Mouse (Mus musculus) retina, embryonic 14.5 days (tissue): ENCODE measurements around the gene Pnp.
"Not testable (repeated sequence)": the region's sequence is repeated elsewhere in the genome, so short reads cannot be mapped to it uniquely, and the experiment has no call there.

Source experiments
- DNase-seq: peaks from one replicate; pipeline ENCODE4 v3.0.0-alpha.2; 2015; ENCODE audit warnings: low spot score

Gene Pnp

GRCm38 (mm10) chr14:50930754-50931492, at the start of gene Pnp, which contains the start of gene Pip4p1:
Gene Pnp (plus strand): TSS chr14:50931082.
Gene Pip4p1 (minus strand): TSS chr14:50930856.
- DNase-seq, result peak; percentile 98

- no peak for DNase-seq
These were observed 39.3 kb upstream of the Pnp start for GRCm38 (mm10) chr14:50891621-50892020.

- DNase-seq, result no peak
These were observed 38.8 kb upstream of the Pnp start for GRCm38 (mm10) chr14:50892091-50892490.

GRCm38 (mm10) chr14:50892541-50893459, 38.1 kb upstream of the Pnp start:
- no peak for DNase-seq

GRCm38 (mm10) chr14:50895407-50895806, 35.5 kb upstream of the Pnp start:
- no peak for DNase-seq

GRCm38 (mm10) chr14:50895985-50896746, 34.7 kb upstream of the Pnp start:
- peak; percentile 63 for DNase-seq

GRCm38 (mm10) chr14:50896747-50897373, 34.0 kb upstream of the Pnp start:
- peak; percentile 45 for DNase-seq

- peak; percentile 42 for DNase-seq
These were observed 33.5 kb upstream of the Pnp start, which contains the start of gene Klhl33 for GRCm38 (mm10) chr14:50897374-50897765. Gene Klhl33 (minus strand): TSS chr14:50897507.

- DNase-seq, result not testable (repeated sequence)
These were observed 32.9 kb upstream of the Pnp start for GRCm38 (mm10) chr14:50897992-50898391.

GRCm38 (mm10) chr14:50903973-50904827, 26.7 kb upstream of the Pnp start:
- no peak for DNase-seq

- no peak for DNase-seq
These were observed 26.1 kb upstream of the Pnp start for GRCm38 (mm10) chr14:50904828-50905129.

- not testable (repeated sequence) for DNase-seq
These were observed 25.6 kb upstream of the Pnp start for GRCm38 (mm10) chr14:50905327-50905726.

GRCm38 (mm10) chr14:50908126-50908525, 22.8 kb upstream of the Pnp start:
- no peak for DNase-seq

- DNase-seq, result no peak
These were observed 19.5 kb upstream of the Pnp start for GRCm38 (mm10) chr14:50911356-50911755.

- not testable (repeated sequence) for DNase-seq
These were observed 7.4 kb upstream of the Pnp start for GRCm38 (mm10) chr14:50923437-50923836.

GRCm38 (mm10) chr14:50924281-50925064, 6.4 kb upstream of the Pnp start, which contains the start of the genes Osgep and Apex1:
Gene Osgep (minus strand): TSS chr14:50924893.
Gene Apex1 (plus strand): TSS chr14:50924968.
- DNase-seq, result peak; percentile 99

- no peak for DNase-seq
These were observed 5.6 kb upstream of the Pnp start for GRCm38 (mm10) chr14:50925111-50925920.

- DNase-seq, result no peak
These were observed 3.5 kb upstream of the Pnp start for GRCm38 (mm10) chr14:50927366-50927765.

GRCm38 (mm10) chr14:50929951-50930350, 931 bp upstream of the Pnp start:
- DNase-seq, result no peak
